Mouse (Mus musculus) cerebellum, postnatal 36 days (tissue): ENCODE results near the gene Gm20388.

ENCODE experiments used
- DNase-seq, 2 experiments: peaks; one replicate each; pipeline ENCODE4 v3.0.0; 2021 to 2022; ENCODE audit warnings: mixed read lengths in 2 of 2

The Gm20388 gene

GRCm38 (mm10) chr8:124270504-124270903 lies 4359.9 kb downstream of the Gm20388 start:
- DNase-seq, result no peak

- no peak for DNase-seq
Observed at GRCm38 (mm10) chr8:124270904-124271303, 4360.3 kb downstream of the Gm20388 start.

DNA sequence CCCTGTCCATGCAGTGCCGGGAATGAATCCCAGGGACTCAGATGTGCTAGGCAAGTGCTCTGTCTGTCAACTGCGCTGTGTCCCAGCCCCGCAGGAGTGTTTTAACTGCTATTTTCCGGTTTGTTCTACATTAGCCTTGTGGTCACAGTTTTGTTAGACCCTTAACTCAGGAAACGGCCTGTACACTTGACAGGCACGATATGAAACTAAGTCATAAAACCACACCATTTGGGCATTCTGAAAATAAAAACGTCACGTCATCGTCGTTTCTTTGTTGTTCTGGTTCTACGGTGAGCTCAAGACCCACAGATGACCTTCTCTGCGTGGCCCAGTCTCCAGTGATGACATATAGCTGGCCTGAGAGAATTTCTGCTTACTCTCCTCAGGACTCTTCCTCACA lies 4360.9 kb downstream of the Gm20388 start:
- DNase-seq, result no peak

GRCm38 (mm10) chr8:124272792-124273191 lies 4362.2 kb downstream of the Gm20388 start:
- DNase-seq, result no peak

DNA sequence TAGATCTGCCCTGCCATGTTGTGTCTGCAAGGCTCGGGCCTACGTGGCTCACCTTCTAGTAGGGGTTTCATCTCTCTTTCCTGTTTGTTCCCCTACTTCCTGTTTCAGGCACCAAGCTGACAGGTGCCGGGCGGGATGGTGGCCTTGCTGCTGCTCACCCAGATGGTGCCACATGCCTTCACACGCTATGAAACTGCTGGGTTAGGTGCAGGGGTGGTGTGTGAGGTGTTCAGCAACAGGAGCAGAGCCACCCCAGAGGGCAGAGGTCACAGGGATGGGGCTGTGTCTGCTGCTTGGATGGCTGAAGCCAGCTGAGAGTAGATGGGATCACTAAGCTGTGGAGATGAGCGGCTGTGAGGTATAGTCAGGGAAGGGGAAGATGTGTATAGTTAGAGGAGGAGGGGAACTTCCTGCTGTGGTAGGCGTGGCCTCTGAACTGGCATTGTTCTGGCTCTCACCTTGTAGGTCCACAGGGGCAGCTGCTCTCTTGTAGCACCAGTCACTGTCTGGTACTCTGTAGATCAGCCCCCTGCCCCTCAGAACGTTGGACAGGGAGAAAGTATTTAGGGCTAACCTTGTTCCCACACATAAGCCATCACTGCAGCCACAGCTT lies 4363.1 kb downstream of the Gm20388 start:
- no peak for DNase-seq

- no peak for DNase-seq
Observed at GRCm38 (mm10) chr8:124274441-124275120, 4363.9 kb downstream of the Gm20388 start.

- no peak for DNase-seq
Observed at GRCm38 (mm10) chr8:124275377-124276071, 4364.9 kb downstream of the Gm20388 start.

- no peak for DNase-seq
Observed at GRCm38 (mm10) chr8:124277951-124278910, 4367.6 kb downstream of the Gm20388 start.

DNA sequence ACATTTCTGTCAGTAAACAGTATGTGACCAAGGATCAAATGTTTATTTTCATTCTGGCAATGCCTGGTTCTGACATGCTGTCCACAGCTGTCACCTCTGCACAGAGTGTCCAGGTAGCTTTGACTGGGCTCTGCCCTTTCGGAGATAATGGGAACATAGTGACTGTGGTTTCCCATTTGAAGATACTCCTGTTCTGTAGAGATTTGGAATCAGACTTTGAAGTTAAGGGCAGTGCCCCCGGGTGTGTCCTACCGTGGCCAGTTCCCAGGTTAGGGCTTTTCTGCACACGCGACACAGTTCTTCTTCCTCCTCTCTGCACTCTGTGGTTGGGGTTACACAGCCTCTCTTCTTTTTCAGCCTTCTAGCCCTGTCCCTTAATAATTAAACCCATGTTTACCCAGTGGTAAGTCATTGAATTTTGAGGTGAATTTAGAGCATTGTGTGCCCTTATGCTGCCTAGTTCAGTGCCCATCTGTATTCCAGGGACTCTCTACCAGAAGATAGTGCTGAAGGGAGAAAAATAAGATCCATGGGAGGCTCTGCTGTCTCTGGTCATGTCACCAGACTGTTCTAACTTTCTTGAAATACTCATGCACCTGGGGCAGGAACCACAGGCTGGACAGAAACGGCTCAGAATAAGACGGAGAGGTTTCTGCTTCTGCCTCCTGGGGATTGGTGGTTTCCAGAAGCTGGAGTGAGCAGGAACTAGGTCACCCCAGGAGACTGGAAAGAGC lies 4368.5 kb downstream of the Gm20388 start:
- no peak for DNase-seq

DNA sequence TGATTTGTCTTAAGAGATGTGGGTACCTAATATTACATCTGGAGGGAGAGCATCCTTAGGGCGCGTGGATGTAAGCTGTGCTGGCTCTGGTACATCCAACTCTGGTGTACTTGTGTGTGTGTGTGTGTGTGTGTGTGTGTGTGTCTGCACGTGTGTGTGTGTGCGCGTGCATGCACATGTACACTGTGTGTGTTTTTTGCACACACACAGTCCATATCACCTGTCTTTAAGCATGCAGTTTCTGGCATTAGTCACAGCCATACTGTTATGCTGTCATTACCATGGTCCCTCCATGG lies 4369.0 kb downstream of the Gm20388 start:
- DNase-seq, result no peak

GRCm38 (mm10) chr8:124281700-124282541 lies 4371.3 kb downstream of the Gm20388 start:
- peak; percentile 50 to 53 for DNase-seq

GRCm38 (mm10) chr8:124282878-124283630 lies 4372.4 kb downstream of the Gm20388 start:
- peak in 1 of 2 experiments; percentile 51 for DNase-seq

DNA sequence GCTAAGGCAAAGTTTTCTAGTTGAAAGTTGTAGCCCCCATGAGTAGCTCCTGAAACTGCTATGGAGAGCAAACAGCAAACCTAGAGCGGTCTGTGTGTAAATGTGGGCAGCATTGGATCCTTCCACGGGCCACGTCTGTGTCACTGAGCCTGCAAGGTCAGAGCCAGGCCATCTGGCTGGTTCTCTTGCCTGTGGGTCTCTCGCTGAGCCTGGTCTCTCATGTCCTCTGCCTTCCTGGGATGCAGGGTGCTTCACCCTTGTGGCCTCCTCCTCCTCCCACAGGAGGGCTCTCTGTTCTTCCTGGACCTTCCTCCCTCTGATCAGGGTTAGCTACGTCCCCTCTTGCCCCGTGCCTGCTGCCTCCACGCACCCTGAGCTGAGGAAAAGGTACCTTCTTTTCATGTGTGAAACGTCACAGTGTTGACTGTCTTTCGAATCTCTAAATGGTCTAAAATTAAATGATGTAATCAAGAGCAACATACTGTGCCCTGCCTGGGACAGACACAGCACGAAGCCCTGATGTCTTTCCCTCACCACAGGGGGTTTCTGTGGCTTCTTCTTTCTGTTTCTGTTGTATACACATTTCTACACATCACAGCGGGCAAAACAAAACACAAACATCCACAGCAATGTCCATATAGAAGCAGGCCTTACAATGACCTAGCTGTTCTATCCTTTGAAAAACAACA lies 4373.1 kb downstream of the Gm20388 start:
- peak; percentile 36 to 49 for DNase-seq

DNA sequence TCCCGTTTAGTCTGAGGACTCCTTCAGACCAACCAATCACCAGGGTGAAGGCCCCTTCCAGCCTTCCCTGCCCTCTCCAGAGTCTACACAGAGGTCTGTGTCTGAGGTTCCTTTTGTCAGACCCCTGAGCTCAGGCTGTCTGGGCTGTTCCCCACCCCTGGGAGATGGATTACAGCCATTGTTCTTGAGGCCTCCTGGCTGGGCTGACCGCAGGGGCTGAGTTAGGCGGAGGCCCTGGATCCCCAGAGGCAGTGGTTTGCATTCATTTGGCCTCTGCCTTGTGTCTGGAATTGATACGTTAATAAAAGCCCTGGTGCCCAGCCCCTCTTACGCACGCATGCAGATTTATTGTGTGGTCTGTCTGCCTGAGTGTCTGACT lies 4373.7 kb downstream of the Gm20388 start:
- DNase-seq, result peak in 1 of 2 experiments; percentile 13

DNA sequence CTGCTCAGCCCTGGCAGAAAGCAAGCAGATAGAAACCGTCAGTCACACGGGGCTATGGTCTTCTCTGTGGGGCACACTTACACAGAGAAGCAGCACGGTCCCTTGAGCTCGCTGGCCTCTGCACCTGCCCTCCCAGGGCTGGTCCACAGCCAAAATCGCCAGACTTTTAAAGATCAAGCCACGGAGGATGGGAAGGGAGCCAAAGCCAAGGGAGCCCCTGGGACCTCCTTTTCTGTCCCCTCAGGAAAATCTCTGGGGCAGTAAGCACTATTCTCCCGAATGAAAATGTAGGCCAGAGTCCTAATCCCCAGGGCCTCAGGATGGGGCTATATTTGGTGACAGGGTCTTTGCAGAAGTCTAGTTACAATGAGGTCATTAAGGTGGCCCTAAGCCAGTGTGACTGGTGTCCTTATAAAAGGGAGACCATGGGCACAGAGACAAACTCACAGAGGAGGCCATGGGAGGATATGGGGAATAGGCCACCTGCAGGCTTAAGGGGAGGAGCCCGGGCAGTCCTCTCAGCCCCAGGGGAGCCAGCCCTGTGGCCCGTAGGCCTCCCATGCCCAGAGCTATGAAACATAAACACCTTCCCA lies 4374.4 kb downstream of the Gm20388 start:
- DNase-seq, result peak; percentile 68 to 70

GRCm38 (mm10) chr8:124286461-124287124 lies 4376.0 kb downstream of the Gm20388 start:
- no peak for DNase-seq

DNA sequence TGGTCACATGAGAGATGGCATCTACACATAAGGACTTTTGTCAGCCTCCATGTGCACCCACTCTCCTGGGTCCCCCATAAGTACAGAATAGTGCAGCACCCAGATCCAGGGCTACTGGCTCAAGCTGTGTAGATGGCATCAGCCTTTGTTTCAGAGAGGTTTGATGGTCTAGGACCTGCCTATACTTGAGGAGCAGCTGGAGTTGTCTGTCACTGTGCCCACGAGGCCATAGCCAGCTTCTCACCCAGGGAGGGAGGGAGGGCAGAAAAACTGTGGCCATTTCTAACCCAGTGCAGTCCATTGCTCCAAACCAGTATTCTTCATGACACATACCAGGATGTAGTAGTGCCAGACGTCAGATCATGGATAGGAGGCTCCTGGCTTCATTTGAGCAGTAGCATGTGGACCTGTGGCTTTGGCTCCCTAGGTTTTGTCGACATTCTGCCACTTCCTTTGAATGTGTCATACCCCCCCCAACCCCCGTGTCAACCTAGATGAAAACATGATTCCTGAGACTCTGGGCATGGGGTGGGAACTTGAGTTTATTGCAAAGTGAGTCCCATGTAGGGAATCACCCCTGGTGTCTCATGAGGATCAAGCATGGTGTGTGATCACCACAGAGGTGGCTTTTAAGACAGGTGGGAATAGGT lies 4377.7 kb downstream of the Gm20388 start:
- DNase-seq, result no peak

GRCm38 (mm10) chr8:124289481-124290050 lies 4378.9 kb downstream of the Gm20388 start:
- peak in 1 of 2 experiments; percentile 58 for DNase-seq
